In the genomic region with DNA sequence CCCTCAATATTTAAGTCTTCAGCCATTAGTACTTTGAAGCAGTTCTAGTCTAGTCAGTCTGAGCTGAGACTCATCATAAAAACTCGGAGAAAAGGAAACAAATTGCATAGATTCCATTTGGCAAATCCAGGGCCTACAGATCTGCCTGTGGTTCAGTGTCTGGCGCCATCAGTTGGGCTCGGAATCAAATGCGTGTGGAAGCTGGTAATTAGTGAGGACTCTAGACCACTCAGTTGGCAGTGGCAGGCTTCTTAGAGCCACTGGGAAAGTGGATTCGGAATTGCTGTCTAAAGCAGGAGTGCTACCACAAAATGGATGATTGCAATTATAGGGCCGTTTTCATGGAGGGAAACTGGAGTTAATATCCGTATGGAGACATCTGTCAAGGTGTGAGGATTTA, we compare ENCODE assay signal across 15 mouse cellular contexts.
DNase-seq lines count a peak whose midpoint lies in the region; ATAC-seq and TF ChIP-seq lines count a peak whose summit lies in the region.
"Had no signal": no experiment of that assay in that cellular context is flagged by ENCODE, and none has a peak within 500 bp of the region (broad histone marks: within the 10 kb centered on the region; RNA-seq: fewer than 3 reads in every experiment).

No protein-coding gene starts in this region.

- H3K9ac ChIP-seq in forebrain, embryonic 16.5 days (replicated peaks; ENCODE audit: low read depth, low read length): no peak overlapping the region
- H3K9ac ChIP-seq in limb, embryonic 15.5 days: no peak overlapping the region
- no peak overlapping the region for H3K9ac ChIP-seq in intestine, postnatal 0 days (ENCODE audit: low read depth, low read length)
- H3K9ac ChIP-seq: liver, embryonic 15.5 days had no signal

- no peak for TF ChIP-seq POLR2A in brain, embryonic 14.5 days (IDR thresholded peaks at IDR 0.05; ENCODE audit: borderline replicate concordance, extremely low read depth, insufficient read depth, insufficient read length, poor library complexity, severe bottlenecking)

- H3K27ac ChIP-seq in forebrain, embryonic 16.5 days (ENCODE audit: low read length): no peak overlapping the region
- peak overlapping the region; percentile 88 for H3K27ac ChIP-seq in limb, embryonic 15.5 days
- H3K27ac ChIP-seq in intestine, postnatal 0 days (ENCODE audit: low read depth, low read length): no peak overlapping the region
- H3K27ac ChIP-seq: left cerebral cortex, adult 2 months; liver, embryonic 15.5 days had no signal

- WGBS in forebrain, embryonic 16.5 days: 56% methylated on average over 7 of the region's 7 CpGs
- 35% methylated on average over 7 of the region's 7 CpGs for WGBS in limb, embryonic 15.5 days
- 83% methylated on average over 7 of the region's 7 CpGs for WGBS in intestine, postnatal 0 days

- peak; percentile 66 for DNase-seq in Muller cell, postnatal 12 days (ENCODE audit: inconsistent ontology term)
- DNase-seq in brain, embryonic 14.5 days (ENCODE audit: low read depth): peak; percentile 77
- no peak for DNase-seq in urinary bladder, postnatal 4 days (ENCODE audit: low spot score in 2 of 2)
- no peak for DNase-seq in cerebellum, postnatal 25 days
- DNase-seq: adrenal gland, adult 8-10 months; cerebellum, adult 9-11 months; heart, postnatal 4 days; kidney, adult 9 months; right cerebral cortex, postnatal 25 days; thymus, postnatal 25 days had no signal

- no peaks in the 10 kb centered on the region for H3K27me3 ChIP-seq in forebrain, embryonic 16.5 days (replicated peaks; ENCODE audit: control insufficient read depth, insufficient read depth, low read length)
- no peaks in the 10 kb centered on the region for H3K27me3 ChIP-seq in limb, embryonic 15.5 days
- H3K27me3 ChIP-seq in intestine, postnatal 0 days (replicated peaks; ENCODE audit: control insufficient read depth, insufficient read depth, low read length): no peaks in the 10 kb centered on the region
- H3K27me3 ChIP-seq: liver, embryonic 15.5 days had no signal

- no peak overlapping the region for H3K4me3 ChIP-seq in forebrain, embryonic 16.5 days (replicated peaks; ENCODE audit: low read length)
- H3K4me3 ChIP-seq in limb, embryonic 15.5 days: no peak overlapping the region
- H3K4me3 ChIP-seq in intestine, postnatal 0 days (ENCODE audit: low read depth, low read length): no peak overlapping the region
- H3K4me3 ChIP-seq: left cerebral cortex, adult 2 months; liver, embryonic 15.5 days had no signal

- no peak overlapping the region for H3K4me2 ChIP-seq in forebrain, embryonic 16.5 days (ENCODE audit: low read length)
- no peak overlapping the region for H3K4me2 ChIP-seq in limb, embryonic 15.5 days
- H3K4me2 ChIP-seq in intestine, postnatal 0 days (replicated peaks; ENCODE audit: low read depth): no peak overlapping the region
- H3K4me2 ChIP-seq: liver, embryonic 15.5 days had no signal

- peak; percentile 79 for ATAC-seq in forebrain, embryonic 16.5 days
- peak; percentile 55; the same call in 1 of the 2 replicates for ATAC-seq in limb, embryonic 15.5 days (ENCODE audit: insufficient number of reproducible peaks, low FRiP score, low TSS enrichment, low read depth)
- no peak for ATAC-seq in intestine, postnatal 0 days

- TF ChIP-seq CTCF in brain, embryonic 14.5 days (IDR thresholded peaks at IDR 0.05; ENCODE audit: borderline replicate concordance, extremely low read depth, insufficient read depth, insufficient read length): no peak
- TF ChIP-seq CTCF in intestine, postnatal 0 days (IDR thresholded peaks at IDR 0.05; ENCODE audit: low read depth): no peak

- H3K4me1 ChIP-seq in forebrain, embryonic 16.5 days (replicated peaks; ENCODE audit: control insufficient read depth, insufficient read depth, low read length): peaks cover 12% of the 10 kb centered on the region
- H3K4me1 ChIP-seq in limb, embryonic 15.5 days: peaks cover 17% of the 10 kb centered on the region
- H3K4me1 ChIP-seq in intestine, postnatal 0 days (replicated peaks; ENCODE audit: control insufficient read depth, insufficient read depth, low read length): no peaks in the 10 kb centered on the region
- H3K4me1 ChIP-seq: liver, embryonic 15.5 days had no signal

- H3K36me3 ChIP-seq in forebrain, embryonic 16.5 days (ENCODE audit: control insufficient read depth, insufficient read depth): no peaks in the 10 kb centered on the region
- no peaks in the 10 kb centered on the region for H3K36me3 ChIP-seq in limb, embryonic 15.5 days
- no peaks in the 10 kb centered on the region for H3K36me3 ChIP-seq in intestine, postnatal 0 days (ENCODE audit: control insufficient read depth, insufficient read depth)
- H3K36me3 ChIP-seq: liver, embryonic 15.5 days had no signal

- no peaks in the 10 kb centered on the region for H3K9me3 ChIP-seq in forebrain, embryonic 16.5 days (ENCODE audit: control insufficient read depth, low read length)
- no peaks in the 10 kb centered on the region for H3K9me3 ChIP-seq in limb, embryonic 15.5 days
- no peaks in the 10 kb centered on the region for H3K9me3 ChIP-seq in intestine, postnatal 0 days (ENCODE audit: control insufficient read depth)
- H3K9me3 ChIP-seq: liver, embryonic 15.5 days had no signal

Comparison
In these comparisons a context has a peak if more than half of its experiments do, and no peak if none do; other contexts are left out.
1. DNase-seq: peak in Muller cell, postnatal 12 days (single experiment) and brain, embryonic 14.5 days (single experiment); none in urinary bladder, postnatal 4 days (0 of 2) and cerebellum, postnatal 25 days (0 of 2).